Mouse (Mus musculus) cerebellum, adult 9-10 months (tissue): ENCODE data around the gene Cope.

ENCODE experiments used
- DNase-seq: peaks from one replicate; pipeline ENCODE4 v3.0.0; 2022

Cope gene

GRCm38 (mm10) chr8:70351035-70351999 lies 49.0 kb downstream of the Cope start:
- DNase-seq = peak; percentile 73

- no peak for DNase-seq
These were observed 49.7 kb downstream of the Cope start for GRCm38 (mm10) chr8:70352000-70352384.

GRCm38 (mm10) chr8:70352657-70353151 lies 50.4 kb downstream of the Cope start:
- no peak for DNase-seq

GRCm38 (mm10) chr8:70353194-70353817 lies 51.0 kb downstream of the Cope start, which contains the start of gene Upf1:
Gene Upf1, minus strand, starts transcription at chr8:70353278.
- DNase-seq = peak; percentile 99

- no peak for DNase-seq
These were observed 51.7 kb downstream of the Cope start for GRCm38 (mm10) chr8:70354004-70354403.

- no peak for DNase-seq
These were observed 53.8 kb downstream of the Cope start for GRCm38 (mm10) chr8:70356111-70356510.

- no peak for DNase-seq
These were observed 57.1 kb downstream of the Cope start for GRCm38 (mm10) chr8:70359411-70359810.

- DNase-seq = no peak
These were observed 58.5 kb downstream of the Cope start for GRCm38 (mm10) chr8:70360769-70361168.

- DNase-seq = no peak
These were observed 59.2 kb downstream of the Cope start for GRCm38 (mm10) chr8:70361484-70362032.
